Mouse (Mus musculus) mesoderm, embryonic 11.5 days (tissue): Measurements from ENCODE around the gene Prss16.

Source experiments
- DNase-seq: peaks from one replicate; pipeline ENCODE4 v3.0.0-alpha.2; 2012; ENCODE audit warnings: low read depth, low spot score

The Prss16 gene

DNA sequence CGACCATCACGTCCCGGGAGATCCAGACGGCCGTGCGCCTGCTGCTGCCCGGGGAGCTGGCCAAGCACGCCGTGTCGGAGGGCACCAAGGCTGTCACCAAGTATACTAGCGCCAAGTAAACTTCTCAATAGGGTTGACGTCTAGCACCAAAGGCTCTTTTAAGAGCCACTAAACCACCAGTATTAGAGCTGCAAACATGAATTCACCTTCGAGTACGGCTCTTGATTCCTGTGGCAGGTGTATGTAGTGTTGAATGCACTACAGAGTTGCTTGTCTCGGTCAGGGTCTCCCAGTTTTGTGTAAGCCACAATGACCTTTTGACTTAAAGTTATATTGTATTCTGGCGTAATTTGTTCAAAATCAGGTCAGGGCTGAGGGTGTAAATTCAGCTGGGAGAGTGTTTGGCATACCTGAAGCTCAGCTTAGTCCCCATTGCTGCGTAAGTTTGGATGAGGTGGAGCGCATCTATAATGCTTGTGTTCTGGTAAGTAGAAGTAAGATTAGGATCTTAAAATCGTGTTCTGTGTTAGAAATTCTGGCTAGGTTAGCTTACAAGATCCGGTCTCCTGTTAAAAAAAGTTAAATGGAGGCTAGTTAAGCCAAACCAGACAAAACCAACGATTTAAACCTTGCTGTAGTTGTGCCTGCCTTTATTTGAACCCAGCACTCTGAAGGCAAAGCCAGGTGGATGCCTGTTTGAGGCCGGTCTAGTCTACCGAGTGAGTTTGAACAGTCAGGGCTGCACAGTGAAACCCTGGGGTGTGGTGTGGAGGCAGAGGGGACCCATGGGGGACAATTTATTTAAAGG, 26.8 kb upstream of the Prss16 start:
- no peak for DNase-seq

DNA sequence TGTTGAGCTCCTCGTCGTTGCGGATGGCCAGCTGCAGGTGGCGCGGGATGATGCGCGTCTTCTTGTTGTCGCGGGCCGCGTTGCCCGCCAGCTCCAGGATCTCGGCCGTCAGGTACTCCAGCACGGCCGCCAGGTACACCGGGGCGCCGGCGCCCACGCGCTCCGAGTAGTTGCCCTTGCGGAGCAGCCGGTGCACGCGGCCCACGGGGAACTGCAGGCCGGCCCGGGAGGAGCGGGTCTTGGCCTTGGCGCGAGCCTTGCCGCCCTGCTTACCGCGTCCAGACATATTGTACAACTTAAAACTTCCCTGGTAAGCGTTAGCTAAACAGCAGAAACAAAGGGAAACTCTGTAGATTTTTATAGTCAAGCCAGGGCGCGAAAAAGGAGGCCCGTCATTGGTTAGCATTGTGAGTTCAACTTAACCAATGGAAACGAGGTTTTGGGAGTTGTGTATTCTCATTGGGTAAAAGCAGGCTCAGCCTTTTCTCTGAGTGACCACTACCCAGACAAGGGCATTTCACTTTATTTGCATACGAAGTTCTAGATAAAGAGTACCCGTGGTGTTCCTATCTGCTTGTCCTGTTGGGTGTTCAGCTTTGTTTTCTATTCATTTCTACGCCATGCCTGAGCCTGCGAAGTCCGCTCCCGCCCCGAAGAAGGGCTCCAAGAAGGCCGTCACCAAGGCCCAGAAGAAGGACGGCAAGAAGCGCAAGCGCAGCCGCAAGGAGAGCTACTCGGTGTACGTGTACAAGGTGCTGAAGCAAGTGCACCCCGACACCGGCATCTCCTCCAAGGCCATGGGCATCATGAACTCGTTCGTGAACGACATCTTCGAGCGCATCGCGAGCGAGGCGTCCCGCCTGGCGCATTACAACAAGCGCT, 26.0 kb upstream of the Prss16 start, which contains the start of the genes Hist1h2ah and Hist1h2bk:
Hist1h2ah (minus strand) TSS at position 302 of the 882 bp plus-strand sequence.
Hist1h2bk (plus strand) TSS at position 604 of the 882 bp plus-strand sequence.
- peak; percentile 95 for DNase-seq

DNA sequence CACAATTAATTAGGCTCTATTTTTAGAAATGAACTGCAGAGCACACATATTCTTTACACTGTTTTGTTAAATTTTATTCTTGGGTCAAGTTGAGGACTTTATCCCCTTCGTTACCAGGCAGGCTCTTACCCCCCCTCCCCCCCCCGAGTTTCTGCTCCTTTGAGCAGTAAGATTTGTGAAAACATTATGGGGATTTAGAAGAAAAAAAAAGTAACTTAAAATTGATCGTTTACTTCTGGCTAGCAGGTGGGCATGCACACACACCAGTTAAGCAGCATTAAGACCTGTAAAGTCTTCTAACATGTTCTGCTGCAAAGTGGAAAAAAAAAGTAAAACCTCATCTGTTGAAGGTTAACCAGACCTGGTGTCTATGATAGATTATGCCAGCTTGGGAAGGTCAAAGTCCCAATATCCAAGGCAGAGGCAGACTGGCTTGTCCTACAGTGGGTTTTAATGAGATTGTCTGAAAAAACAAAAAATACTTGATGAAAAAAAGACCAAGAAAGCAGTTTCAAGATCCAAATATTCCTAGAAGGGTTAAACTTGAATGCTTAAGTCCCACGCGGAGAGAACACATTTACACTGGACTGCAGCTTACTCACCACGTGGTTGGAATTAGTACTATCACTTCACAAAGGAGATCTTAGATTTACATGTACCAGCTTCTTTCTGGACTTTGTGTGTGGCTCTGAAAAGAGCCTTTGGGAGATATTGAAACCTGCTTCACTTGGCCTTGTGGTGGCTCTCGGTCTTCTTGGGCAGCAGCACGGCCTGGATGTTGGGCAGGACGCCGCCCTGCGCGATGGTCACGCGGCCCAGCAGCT, 25.1 kb upstream of the Prss16 start:
- no peak for DNase-seq

DNA sequence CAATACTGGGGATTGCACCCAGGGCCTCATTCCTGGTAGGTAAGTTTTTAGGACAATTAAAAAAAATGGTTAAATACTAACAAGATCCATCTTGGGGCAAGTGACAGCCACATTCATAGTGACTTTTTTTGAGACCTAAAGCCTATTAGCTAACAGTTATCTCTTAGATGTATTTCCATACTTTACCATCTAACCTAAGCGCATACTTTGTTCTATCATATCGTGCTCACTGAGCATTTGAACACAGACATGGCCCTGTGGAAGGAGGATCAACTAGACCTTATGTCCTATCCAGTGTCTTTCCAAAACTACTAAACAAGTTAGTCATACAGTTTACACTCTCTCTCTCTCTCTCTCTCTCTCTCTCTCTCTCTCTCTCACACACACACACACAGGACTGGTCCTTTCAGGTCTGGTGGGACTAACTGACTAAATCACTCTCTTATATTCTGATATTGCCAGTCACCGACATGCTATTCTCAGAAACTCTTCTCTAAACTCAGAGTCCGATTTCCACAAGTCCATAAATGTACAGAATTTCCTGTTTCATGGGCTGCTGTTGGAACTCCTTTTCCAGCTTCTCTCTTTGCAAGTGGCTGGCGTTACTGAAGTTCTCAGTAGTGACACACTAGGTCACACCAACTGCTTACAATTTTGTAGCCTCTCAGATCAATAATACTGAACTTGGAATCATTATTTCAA, 24.4 kb upstream of the Prss16 start:
- no peak for DNase-seq

DNA sequence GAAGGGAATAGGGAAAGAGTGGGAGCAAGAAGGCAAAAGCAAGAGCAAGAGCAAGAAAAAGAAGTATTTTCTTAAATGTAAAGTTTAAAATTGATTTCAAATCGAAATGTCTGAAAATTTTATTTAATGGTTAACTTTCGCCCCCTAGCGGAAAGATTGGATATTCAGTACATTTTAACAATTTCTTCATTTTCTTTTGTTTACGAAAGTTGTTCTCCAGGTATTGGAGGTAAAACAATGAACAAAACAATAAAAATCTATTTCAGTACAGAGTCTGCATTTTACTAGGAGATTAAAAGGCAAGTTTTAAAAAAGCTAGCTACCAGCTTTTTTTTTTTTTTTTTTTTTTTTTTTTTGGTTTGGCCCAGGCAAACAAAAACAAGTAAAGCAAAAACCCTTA, 21.0 kb upstream of the Prss16 start:
- no peak for DNase-seq

DNA sequence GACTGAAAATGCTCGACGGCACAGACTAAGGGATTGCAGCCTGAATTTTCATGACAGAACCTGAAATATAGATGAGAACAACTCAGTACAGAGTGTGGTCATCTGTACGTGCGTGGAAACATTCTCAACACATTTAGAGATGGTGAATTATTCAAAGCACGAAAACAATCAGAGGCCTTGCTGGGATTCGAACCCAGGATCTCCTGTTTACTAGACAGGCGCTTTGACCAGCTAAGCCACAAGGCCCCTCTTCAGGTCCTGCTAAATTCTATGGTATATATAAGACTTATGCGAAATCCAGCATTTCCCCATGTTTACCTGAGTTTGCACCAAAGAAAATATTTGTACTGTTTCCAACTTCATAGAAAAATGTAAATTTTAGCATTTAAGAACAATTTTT, 20.4 kb upstream of the Prss16 start:
- DNase-seq, result no peak

DNA sequence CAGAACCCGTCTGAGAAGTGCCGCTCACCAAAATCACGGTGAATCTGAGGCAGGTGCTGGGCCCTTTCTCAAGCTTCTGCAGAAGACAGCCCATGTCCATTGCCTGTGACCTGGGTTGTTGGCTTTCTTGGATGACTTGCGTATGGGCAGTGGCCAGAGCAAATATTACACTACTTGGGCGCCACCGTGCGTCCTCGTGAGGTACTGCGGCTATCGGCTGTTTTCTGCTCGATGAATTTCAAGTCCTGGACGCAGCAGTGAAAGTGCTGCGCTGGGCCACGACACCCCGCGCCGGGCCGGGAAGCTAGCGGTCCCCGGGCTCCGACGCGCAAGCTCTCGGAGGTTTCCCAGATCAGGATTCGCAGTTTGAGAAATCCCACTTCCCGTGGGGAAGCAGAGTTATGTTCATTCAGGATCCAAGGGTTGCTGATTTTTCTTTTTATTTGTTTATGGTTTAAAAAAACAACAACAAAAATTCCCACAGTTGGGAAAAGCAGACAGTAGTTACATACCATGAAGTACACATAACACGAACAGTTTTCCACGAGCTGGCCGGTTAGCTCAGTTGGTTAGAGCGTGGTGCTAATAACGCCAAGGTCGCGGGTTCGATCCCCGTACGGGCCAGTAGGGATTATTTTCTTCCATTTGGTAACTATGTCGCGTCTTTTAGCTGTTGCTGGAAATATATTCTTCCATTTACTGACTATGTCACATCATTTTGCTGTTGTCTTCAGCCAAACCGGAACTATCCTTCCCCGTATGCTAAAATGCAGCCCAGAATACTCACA, 19.3 kb upstream of the Prss16 start:
- peak; percentile 96 for DNase-seq

DNA sequence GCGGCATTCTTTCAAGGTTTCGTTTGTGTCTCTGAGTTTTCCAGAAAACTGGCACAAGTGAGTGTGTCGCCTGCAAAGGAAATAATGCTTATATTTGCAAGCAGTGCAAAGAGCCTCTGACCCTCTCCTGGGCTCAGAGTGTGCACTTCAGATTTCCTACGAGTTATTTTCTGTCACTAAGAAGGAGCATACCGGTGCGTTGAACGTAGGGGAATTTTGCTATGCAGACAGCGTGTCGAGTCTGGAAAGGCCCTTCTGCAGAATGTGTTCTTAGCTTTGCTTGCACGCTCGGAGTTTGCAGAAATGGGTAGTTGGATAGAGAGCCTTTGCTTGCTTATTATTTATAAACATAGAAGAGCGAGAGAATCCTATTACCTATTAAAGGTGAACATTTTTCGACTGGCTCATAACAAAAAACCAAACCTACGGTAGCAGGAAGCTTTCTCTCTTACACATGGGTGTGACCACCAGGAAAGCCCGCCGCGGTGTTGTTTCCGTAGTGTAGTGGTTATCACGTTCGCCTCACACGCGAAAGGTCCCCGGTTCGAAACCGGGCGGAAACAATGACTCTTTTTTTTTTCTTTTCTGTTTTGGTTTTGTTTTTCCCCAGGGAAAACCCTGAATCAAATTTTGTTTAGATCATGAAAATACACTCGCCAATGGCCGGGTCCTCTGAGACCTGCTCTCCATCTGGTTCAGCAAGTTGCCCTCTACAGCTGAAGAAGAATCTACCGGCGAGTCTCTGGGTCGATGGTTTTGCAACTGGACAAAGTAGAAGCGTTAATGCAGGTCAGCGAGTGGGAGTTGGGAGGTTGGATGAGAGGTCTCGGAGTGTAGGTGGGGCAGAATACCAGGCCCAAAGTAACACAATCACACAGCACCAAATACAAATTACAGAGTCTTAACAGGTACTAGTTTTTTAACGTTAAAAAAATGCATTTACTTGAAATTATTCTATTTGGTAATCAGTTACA, 16.8 kb upstream of the Prss16 start:
- peak; percentile 92 for DNase-seq

DNA sequence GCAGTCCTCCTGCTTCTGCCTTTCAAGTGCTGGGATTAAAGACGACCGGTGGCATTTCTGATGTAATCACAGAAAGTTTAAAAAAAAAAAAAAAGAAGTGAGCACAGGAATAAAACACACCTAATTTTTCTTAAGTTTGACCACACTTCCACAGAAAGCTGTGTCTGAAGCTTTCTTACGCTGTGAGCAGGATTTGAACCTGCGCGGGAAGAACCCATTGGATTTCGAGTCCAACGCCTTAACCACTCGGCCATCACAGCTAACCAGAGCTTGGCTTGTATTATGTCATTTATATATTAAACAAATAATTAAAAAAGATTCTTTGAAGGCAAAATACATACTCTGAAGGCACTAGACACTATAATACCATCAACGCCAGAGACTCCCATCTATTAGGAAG, 12.7 kb upstream of the Prss16 start:
- DNase-seq, result peak; percentile 94

DNA sequence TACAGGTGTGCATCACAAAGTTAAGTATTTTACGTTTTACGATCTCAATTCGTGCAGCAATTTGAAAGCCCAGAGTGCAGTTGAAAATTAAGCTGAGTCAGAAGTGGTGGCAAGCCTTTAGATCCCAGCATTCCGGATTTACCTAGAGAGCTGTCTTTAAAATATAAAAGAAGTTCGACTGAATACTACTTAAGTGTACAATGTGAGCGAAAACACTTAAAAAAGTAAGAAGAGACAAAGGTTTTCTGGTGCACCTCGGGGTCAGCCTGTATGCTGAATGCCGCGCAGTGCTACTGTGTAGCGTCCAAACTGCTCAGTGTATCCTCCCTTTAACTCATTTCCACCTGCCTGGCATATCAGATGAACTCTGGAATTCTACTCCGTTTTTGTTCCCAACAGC, 12.0 kb upstream of the Prss16 start:
- no peak for DNase-seq

DNA sequence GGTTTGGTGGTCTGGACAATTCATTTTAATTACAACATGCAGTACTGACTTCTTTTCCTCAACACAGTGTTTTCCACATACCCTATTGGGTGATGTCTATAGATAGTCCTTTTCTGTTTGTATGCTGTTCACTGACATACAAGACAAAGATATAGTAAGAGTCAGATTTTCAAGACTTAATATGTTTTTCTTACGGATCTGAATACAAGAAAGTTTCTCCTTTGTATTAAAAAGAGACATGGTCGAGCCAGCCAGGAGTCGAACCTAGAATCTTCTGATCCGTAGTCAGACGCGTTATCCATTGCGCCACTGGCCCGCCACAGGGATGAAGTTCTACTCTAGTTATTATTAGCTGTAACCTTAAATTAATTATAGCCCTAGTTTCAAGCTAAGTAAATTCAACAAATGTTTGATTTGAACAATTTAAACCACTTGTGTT, 11.4 kb upstream of the Prss16 start:
- DNase-seq, result no peak

DNA sequence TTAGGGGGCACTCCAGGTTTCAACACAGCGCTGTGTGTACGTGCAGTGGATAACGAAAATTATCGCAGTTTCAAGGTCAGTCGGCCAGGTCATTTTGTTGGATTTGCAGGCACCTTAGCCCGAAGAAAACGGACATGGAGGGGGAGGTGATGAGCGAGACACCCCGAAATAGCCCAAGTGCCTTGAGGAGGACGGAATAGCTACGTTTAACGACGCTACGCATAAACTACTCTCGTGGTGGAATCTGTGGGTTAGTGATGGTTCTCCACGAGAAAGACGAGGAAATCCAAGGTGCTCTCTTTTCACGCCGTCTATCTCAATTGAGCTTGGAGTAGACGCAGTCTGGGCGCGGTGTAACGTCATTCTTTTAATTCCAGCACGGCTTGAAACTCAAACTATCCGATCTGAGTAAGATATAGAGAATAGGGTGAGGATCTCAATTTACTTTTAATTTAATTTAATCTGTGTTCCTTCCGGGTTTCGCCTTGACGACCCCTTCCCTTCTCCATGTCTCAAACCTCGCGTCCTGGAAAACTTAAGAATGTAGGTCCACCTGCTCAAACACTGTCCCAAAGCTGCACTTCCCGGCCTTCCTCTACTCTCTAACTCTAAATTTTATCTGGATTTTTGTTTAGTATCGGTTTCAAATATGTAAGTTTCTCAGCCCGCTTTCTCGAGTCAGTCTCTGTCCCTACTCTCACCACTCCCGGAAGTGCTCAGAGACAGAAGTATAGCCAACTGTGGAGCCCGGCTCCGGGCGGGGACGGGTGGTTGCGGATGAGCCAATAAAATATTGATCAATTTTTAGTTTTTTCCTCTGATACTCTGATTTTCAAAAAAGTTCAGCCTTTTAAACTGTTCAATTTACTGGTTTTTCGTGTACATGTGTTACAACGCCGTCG, 10.6 kb upstream of the Prss16 start:
- no peak for DNase-seq

DNA sequence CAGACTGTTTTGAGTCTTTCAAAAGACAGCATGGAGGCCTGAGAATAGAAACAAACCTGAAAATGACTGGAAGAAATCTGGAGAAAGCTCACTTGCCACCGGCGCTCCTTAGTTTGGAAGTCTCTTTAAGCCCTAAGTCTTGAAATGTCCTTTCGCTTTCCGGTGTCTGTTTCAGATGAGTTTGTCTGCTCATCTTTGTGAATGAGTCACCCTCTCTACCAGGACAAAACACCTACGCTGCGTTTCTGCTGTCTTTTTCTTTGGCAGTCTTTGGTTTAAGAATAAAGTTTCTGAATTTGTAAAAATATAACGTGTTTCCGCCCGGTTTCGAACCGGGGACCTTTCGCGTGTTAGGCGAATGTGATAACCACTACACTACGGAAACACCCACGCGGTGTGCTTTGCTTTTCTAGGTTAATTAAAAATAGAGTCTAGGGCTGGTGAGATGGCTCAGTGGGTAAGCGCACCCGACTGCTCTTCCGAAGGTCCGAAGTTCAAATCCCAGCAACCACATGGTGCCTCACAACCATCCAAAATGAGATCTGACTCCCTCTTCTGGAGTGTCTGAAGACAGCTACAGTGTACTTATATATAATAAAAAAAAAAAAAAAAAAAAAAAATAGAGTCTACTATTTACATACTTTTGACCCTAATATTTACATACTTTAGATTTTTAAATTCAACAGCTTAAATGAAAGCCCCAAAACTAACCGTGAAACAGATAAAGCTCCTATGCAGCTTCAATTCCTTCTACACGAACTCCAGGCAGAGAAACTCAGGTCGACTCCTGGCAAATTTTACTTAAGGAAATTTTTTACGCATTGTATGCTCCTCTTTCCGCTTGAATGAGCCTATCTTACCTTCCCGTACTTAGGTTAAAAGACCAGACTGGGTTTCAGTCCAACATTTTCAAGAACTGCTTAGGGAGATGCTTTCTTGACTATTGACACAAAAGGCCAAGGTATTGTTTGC, 6.2 kb upstream of the Prss16 start:
- peak; percentile 92 for DNase-seq

DNA sequence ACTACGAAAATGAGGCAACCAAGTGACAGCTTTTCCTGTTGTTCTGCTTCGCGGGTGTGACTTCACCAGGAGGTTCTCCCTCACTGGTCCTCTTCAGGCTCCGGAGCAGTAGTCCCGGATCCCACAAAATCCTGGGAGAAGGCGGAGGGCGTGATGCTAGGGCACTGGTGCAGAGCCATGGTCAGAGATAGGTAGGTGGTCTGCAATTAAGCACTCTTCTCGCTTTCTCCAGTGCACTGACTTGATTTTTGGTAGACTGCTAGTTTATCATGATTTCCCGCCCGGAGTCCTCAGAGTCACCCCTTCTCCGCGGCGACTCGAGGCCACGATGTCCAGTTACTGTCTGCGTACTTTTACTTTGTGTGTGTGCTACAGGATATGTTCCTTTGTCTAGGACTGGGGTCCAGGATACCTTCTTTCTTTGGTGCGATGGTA, 4.9 kb upstream of the Prss16 start:
- DNase-seq, result no peak

DNA sequence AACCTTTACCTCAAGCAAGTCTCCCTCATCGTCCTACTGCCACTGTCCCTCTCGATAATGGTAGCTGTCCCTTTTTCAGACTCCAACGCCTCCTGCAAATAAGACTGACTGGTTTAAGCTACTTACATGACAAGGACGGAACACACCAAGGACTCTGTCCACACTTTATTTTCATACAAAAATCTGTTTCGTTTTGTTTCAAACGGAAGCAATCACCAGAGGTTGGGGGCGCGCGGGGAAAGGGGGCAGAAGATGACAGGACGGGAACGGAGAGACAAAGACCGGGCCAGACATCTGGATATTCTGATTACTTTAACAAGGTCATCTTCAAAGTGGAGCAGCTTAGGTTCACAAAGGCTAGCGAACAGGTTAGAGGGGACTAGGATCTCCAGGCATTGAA, 4.2 kb upstream of the Prss16 start:
- DNase-seq, result no peak

DNA sequence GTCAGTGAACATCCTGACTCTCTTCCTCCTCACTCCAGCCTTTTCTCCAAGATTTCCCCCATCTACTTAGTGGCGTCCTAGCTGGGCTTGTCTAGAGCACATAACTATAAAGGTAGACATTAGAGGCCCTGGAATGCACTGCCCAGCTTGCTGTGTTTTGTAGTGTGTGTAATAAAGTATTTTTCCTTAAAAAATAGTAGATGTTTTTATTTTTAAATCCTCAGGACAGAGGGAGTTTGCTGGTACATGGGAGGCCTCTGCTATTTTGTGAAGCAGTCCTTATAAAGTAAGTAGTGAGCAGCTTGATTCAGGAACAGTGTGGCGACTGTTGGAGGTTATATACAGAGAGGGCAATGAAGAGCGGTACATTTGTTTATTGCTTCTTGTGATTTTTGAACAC, 835 bp downstream of the Prss16 start:
- no peak for DNase-seq

DNA sequence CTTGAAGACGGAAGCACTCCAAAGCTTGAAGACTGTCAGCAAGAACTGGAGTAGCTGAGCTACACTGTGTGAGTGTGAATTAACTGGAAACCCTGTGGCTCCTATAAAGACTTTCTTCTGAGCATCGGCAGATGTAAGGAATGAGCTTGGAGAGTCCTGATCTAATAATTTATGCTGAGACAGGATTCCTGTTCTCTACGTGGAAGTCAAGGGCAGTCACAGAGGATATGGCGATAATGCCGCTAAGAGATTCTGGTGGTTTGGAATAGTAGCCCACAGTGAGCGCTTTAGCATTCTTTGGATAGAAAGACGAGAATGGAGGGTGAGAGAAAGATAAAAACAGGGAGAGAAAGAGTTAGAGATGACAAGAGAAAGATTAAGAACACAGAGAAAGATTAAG, 1.7 kb downstream of the Prss16 start:
- DNase-seq, result no peak
